Mouse (Mus musculus) testis, adult 2 months (tissue): ENCODE data around the gene C1qtnf7. TPM values are rescaled to one million over a fixed set of nuclear protein-coding genes. Genes with fewer than 3 reads are reported as not detected.

Source experiments
- H3K27ac ChIP-seq: fragments of 200-500 bp; 2 replicates; pipeline ENCODE4 v1.5.1; 2012; ENCODE audit warnings: low read depth, low read length; ENCODE audit not compliant: control insufficient read depth, insufficient read depth
- H3K27me3 ChIP-seq: fragments of 200-500 bp; 2 replicates; pipeline ENCODE4 v1.6.1; 2012; ENCODE audit warnings: mild to moderate bottlenecking, low read length, moderate library complexity; ENCODE audit not compliant: control insufficient read depth, insufficient read depth
- H3K36me3 ChIP-seq: fragments of 200-500 bp; 2 replicates; pipeline ENCODE4 v1.6.1; 2012; ENCODE audit warnings: mild to moderate bottlenecking, low read length; ENCODE audit not compliant: control insufficient read depth, insufficient read depth
- H3K4me1 ChIP-seq: fragments of 200-500 bp; 2 replicates; pipeline ENCODE4 v1.6.1; 2012; ENCODE audit warnings: low read length; ENCODE audit not compliant: control insufficient read depth, insufficient read depth
- H3K4me3 ChIP-seq: fragments of 200-500 bp; 2 replicates; pipeline ENCODE4 v1.5.1; 2012; ENCODE audit warnings: low read depth, mild to moderate bottlenecking, low read length, moderate library complexity, mixed read lengths; ENCODE audit not compliant: control insufficient read depth
- CTCF ChIP-seq: fragments of 200-500 bp; IDR thresholded peaks from 2 replicates; pipeline ENCODE4 v1.5.1; 2012; ENCODE audit warnings: low read depth, mild to moderate bottlenecking, inconsistent platforms, low read length, moderate library complexity; ENCODE audit not compliant: control insufficient read depth, insufficient read depth, insufficient replicate concordance
- POLR2A ChIP-seq: fragments of 200-500 bp; IDR thresholded peaks from 2 replicates; pipeline ENCODE4 v1.6.1; 2012; ENCODE audit warnings: low read depth, mild to moderate bottlenecking, inconsistent platforms, low read length, moderate library complexity; ENCODE audit not compliant: control insufficient read depth
- polyA plus RNA-seq: library from polyadenylated mRNA; depleted of rRNA; stranded (reverse); fragments of >200 nt; gene quantifications from 2 replicates; pipeline ENCODE4 v1.2.3, GENCODE M21; 2012; rRNA removed

Gene C1qtnf7
- polyA plus RNA-seq, result 0.93 and 1.3 TPM in 2 replicates

DNA sequence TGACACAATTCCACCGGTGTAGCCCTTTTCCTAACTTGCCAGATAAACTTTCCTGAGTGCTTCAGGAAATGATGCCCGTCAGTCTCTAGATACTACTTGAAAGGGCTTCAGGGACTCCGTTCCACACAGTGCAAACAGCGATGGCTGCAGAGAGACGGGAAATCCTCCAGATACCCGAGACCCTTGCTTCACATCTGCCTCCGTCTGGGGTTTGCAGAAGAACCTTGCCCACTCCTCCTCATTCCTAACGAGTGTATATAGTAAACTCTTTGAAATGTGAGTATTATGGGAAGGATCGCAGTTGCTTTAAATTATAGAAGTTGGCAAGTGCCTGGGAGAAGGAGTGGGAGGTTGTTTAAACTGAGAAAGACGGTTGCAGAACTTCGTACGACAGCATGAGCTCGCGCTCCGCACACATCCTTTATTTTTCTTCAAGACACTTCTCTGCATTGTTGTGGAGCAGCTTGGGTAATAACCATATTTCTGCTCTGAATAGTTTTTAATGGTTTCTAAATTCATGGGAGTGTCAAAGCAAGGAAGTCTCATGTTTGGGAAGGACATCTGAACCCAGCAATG, at the start of gene C1qtnf7:
Gene C1qtnf7, plus strand, starts transcription at position 138 of the 576 bp plus-strand sequence.
- Histone ChIP-seq H3K4me1 (no peaks in the 10 kb centered on the region), H3K4me3 (peak within 1 kb of the TSS; percentile 15; the same call in 1 of the 2 replicates), H3K27me3 (no peaks in the 10 kb centered on the region), H3K36me3 (no peaks in the 10 kb centered on the region), H3K27ac (peak within 1 kb of the TSS; percentile 64)
- TF ChIP-seq POLR2A (no peak), CTCF (no peak)

- H3K4me1 ChIP-seq, result no peaks in the 10 kb centered on the region
- no peak overlapping the region for H3K27ac ChIP-seq
- H3K36me3 ChIP-seq, result no peaks in the 10 kb centered on the region
- H3K27me3 ChIP-seq, result no peaks in the 10 kb centered on the region
- H3K4me3 ChIP-seq, result no peak overlapping the region
- TF ChIP-seq POLR2A, result no peak
- no peak for TF ChIP-seq CTCF
Measured at GRCm38 (mm10) chr5:43466762-43467161, 48.6 kb upstream of the C1qtnf7 start.

DNA sequence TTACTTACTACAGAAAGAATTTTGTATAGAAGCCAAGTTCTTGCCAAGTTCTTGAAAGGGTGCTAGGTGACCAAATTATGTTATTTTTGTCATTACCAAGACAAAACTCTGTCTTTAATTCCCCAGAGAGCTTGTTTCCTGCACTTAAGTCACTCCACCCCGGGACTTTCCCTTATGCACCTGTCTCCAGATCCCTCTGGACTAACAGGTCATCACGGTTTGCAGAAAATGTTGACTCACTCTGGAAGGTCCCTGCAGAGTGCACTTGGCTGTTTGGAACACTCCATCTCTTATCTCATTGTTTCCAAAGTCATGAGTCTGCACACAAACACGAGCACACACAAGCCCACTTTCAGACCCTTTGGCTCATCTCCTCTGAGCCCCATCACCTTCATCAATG, 48.1 kb upstream of the C1qtnf7 start:
- TF ChIP-seq CTCF (no peak), POLR2A (no peak)
- Histone ChIP-seq H3K4me3 (no peak overlapping the region), H3K27me3 (no peaks in the 10 kb centered on the region), H3K27ac (no peak overlapping the region), H3K4me1 (no peaks in the 10 kb centered on the region), H3K36me3 (no peaks in the 10 kb centered on the region)

- Histone ChIP-seq H3K4me1 (no peaks in the 10 kb centered on the region), H3K27me3 (no peaks in the 10 kb centered on the region), H3K27ac (no peak overlapping the region), H3K4me3 (no peak overlapping the region), H3K36me3 (no peaks in the 10 kb centered on the region)
- TF ChIP-seq POLR2A (no peak), CTCF (no peak)
Measured at GRCm38 (mm10) chr5:43468937-43469336, 46.4 kb upstream of the C1qtnf7 start.

DNA sequence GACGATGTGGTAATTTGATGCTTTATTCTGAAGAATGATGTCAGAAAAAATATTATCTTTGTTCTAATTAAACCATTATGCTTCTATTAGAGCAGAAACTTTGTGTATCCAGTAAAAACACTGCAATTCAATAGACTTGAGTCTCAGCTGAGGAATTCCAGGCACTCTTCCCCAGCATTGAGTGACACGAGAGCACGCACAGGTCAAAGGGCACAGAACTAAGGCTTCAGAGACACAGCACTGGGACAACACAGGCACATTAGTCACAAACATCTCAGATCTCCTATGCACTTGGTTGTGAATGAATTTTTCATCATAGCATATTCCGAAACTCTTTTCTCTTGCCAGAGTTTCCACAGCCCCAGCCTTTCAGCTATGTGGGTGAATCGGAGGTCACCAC, 37.4 kb upstream of the C1qtnf7 start:
- no peaks in the 10 kb centered on the region for H3K4me1 ChIP-seq
- no peaks in the 10 kb centered on the region for H3K27me3 ChIP-seq
- TF ChIP-seq POLR2A (no peak), CTCF (no peak)
- no peak overlapping the region for H3K4me3 ChIP-seq
- no peak overlapping the region for H3K27ac ChIP-seq
- H3K36me3 ChIP-seq, result no peaks in the 10 kb centered on the region

- TF ChIP-seq CTCF, result no peak
- TF ChIP-seq POLR2A, result no peak
- no peaks in the 10 kb centered on the region for H3K36me3 ChIP-seq
- H3K4me3 ChIP-seq, result no peak overlapping the region
- no peak overlapping the region for H3K27ac ChIP-seq
- H3K4me1 ChIP-seq, result no peaks in the 10 kb centered on the region
- no peaks in the 10 kb centered on the region for H3K27me3 ChIP-seq
Measured at GRCm38 (mm10) chr5:43480046-43480445, 35.3 kb upstream of the C1qtnf7 start.

DNA sequence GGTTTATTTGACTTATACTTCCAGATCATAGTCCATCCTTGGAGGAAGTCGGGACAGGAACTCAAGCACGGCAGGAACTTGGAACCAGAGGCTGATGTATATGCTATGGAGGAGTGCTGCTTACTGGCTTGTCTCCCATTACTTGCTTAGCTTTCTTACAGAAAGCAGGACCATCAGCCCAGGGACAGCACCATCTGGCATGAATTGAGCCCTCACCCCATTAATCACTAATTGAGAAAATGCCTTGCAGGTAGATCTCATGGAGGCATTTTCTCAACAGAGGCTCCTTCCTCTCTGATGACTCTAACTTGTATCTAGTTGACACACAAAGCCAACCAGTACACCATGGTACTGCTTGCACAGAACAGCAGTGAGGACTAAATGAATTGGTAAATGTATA, 34.6 kb upstream of the C1qtnf7 start:
- Histone ChIP-seq H3K4me3 (no peak overlapping the region), H3K4me1 (no peaks in the 10 kb centered on the region), H3K27me3 (no peaks in the 10 kb centered on the region), H3K27ac (no peak overlapping the region), H3K36me3 (no peaks in the 10 kb centered on the region)
- TF ChIP-seq CTCF, result no peak
- no peak for TF ChIP-seq POLR2A
